ENCODE assay signal across 16 mouse cellular contexts in genomic region chr6:97472873-97473550, GRCm38 (mm10).
A peak's percentile ranks its signal among the peaks of the same experiment; 100 is the strongest.
DNase-seq lines count a peak whose midpoint lies in the region; ATAC-seq and TF ChIP-seq lines count a peak whose summit lies in the region.
"Had no signal": no experiment of that assay in that cellular context is flagged by ENCODE, and none has a peak within 500 bp of the region (broad histone marks: within the 10 kb centered on the region; RNA-seq: fewer than 3 reads in every experiment).

No protein-coding gene starts in this region.

- no peak overlapping the region for H3K9ac ChIP-seq in neural tube, embryonic 15.5 days (replicated peaks)
- H3K9ac ChIP-seq: forebrain, embryonic 13.5 days; hindbrain, embryonic 14.5 days; kidney, embryonic 15.5 days; liver, embryonic 15.5 days had no signal

- H3K4me3 ChIP-seq in gastrocnemius, adult 2 months = no peak overlapping the region
- H3K4me3 ChIP-seq in layer of hippocampus, adult 2 months = no peak overlapping the region
- no peak overlapping the region for H3K4me3 ChIP-seq in neural tube, embryonic 15.5 days (replicated peaks)
- H3K4me3 ChIP-seq: forebrain, embryonic 13.5 days; heart, adult 2 months; kidney, embryonic 15.5 days; liver, embryonic 15.5 days had no signal

- peak overlapping the region; percentile 48; the same call in 1 of the 2 replicates for H3K27ac ChIP-seq in gastrocnemius, adult 2 months
- 0 out of 2 replicates have a peak overlapping the region, but pooled peaks have one; percentile 32 for H3K27ac ChIP-seq in layer of hippocampus, adult 2 months
- H3K27ac ChIP-seq in neural tube, embryonic 15.5 days (replicated peaks) = no peak overlapping the region
- H3K27ac ChIP-seq: forebrain, embryonic 13.5 days; heart, adult 2 months; hindbrain, embryonic 14.5 days; kidney, embryonic 15.5 days; liver, embryonic 15.5 days had no signal

- H3K4me1 ChIP-seq in neural tube, embryonic 15.5 days = no peaks in the 10 kb centered on the region
- H3K4me1 ChIP-seq: forebrain, embryonic 13.5 days; kidney, embryonic 15.5 days; liver, embryonic 15.5 days had no signal

- 90% methylated on average over 4 of the region's 4 CpGs for WGBS in neural tube, embryonic 15.5 days

- no peaks in the 10 kb centered on the region for H3K27me3 ChIP-seq in neural tube, embryonic 15.5 days (replicated peaks)
- H3K27me3 ChIP-seq: forebrain, embryonic 13.5 days; kidney, embryonic 15.5 days; liver, embryonic 15.5 days had no signal

- H3K4me2 ChIP-seq in neural tube, embryonic 15.5 days = no peak overlapping the region
- H3K4me2 ChIP-seq: forebrain, embryonic 13.5 days; hindbrain, embryonic 14.5 days; kidney, embryonic 15.5 days; liver, embryonic 15.5 days had no signal

- no peaks in the 10 kb centered on the region for H3K9me3 ChIP-seq in neural tube, embryonic 15.5 days (replicated peaks)
- H3K9me3 ChIP-seq: kidney, embryonic 15.5 days; liver, embryonic 15.5 days had no signal

- no peak for ATAC-seq in neural tube, embryonic 15.5 days (ENCODE audit: low FRiP score)
- ATAC-seq: forebrain, embryonic 13.5 days had no signal

- DNase-seq in gastrocnemius, adult 2 months = no peak
- DNase-seq in gastrocnemius, adult 18-20 months (ENCODE audit: low spot score) = no peak
- no peak for DNase-seq in layer of hippocampus, adult 2 months (ENCODE audit: low spot score in 2 of 2)
- no peak for DNase-seq in layer of hippocampus, postnatal 36 days
- DNase-seq in NIH3T3 (ENCODE audit: low read depth) = peak; percentile 8
- peak; percentile 53 for DNase-seq in naive thymus-derived CD4-positive, alpha-beta T cell, adult 2 months (ENCODE audit: low read depth)
- DNase-seq in B cell, adult 2 months = no peak
- DNase-seq: adrenal gland, postnatal 14 days; cerebellum, adult 9-10 months; heart, adult 2 months; retina, postnatal 1 day had no signal

- no peaks in the 10 kb centered on the region for H3K36me3 ChIP-seq in neural tube, embryonic 15.5 days
- H3K36me3 ChIP-seq: kidney, embryonic 15.5 days; liver, embryonic 15.5 days had no signal

- intact Hi-C loops in gastrocnemius, adult 2 months (cut with DNase I) = no loop called here

- no peak for TF ChIP-seq CTCF in gastrocnemius, adult 2 months (IDR thresholded peaks at IDR 0.05)
- TF ChIP-seq CTCF in layer of hippocampus, adult 2 months (conservative IDR thresholded peaks at IDR 0.05) = no peak

Comparison
In these comparisons a context has a peak if more than half of its experiments do, and no peak if none do; other contexts are left out.
1. DNase-seq: peak in NIH3T3 (single experiment) and naive thymus-derived CD4-positive, alpha-beta T cell, adult 2 months (single experiment); none in gastrocnemius, adult 2 months (single experiment), gastrocnemius, adult 18-20 months (single experiment), layer of hippocampus, adult 2 months (0 of 2), layer of hippocampus, postnatal 36 days (0 of 2) and B cell, adult 2 months (0 of 2).